Mouse (Mus musculus) heart, embryonic 16.5 days (tissue): ENCODE measurements around the gene Rhbdf2. TPM values are rescaled to one million over a fixed set of nuclear protein-coding genes. Genes with fewer than 3 reads are reported as not detected.
"Not testable (repeated sequence)": the region's sequence is repeated elsewhere in the genome, so short reads cannot be mapped to it uniquely, and the experiment has no call there.

Source experiments
- ATAC-seq: fragments of 200-750 bp; cut with Nextera tagmentation; replicated peaks from 2 replicates; pipeline ENCODE4 v1.8.0; 2017; ENCODE audit warnings: moderate number of reproducible peaks; ENCODE audit not compliant: insufficient read depth, low FRiP score; ENCODE audit errors: extremely low read depth
- H3K27ac ChIP-seq: fragments of 300-500 bp; sonication (generic); 2 replicates; pipeline ENCODE4 v1.5.1; 2014; ENCODE audit warnings: mild to moderate bottlenecking, low read length, control low read depth, moderate library complexity
- H3K27me3 ChIP-seq: fragments of 300-500 bp; sonication (generic); 2 replicates; pipeline ENCODE4 v1.6.1; 2014; ENCODE audit warnings: low read length, mixed read lengths; ENCODE audit not compliant: control insufficient read depth, insufficient read depth
- H3K36me3 ChIP-seq: fragments of 300-500 bp; sonication (generic); 2 replicates; pipeline ENCODE4 v1.6.1; 2014; ENCODE audit not compliant: control insufficient read depth, insufficient read depth
- H3K4me1 ChIP-seq: fragments of 300-500 bp; sonication (generic); 2 replicates; pipeline ENCODE4 v1.6.1; 2014; ENCODE audit warnings: low read length, mixed read lengths; ENCODE audit not compliant: control insufficient read depth, insufficient read depth
- H3K4me2 ChIP-seq: fragments of 300-500 bp; sonication (generic); 2 replicates; pipeline ENCODE4 v1.6.1; 2014; ENCODE audit warnings: low read depth, mild to moderate bottlenecking, control low read depth, low read length
- H3K4me3 ChIP-seq: fragments of 300-500 bp; sonication (generic); 2 replicates; pipeline ENCODE4 v1.5.1; 2014; ENCODE audit warnings: mild to moderate bottlenecking, control low read depth, low read length
- H3K9ac ChIP-seq: fragments of 300-500 bp; sonication (generic); 2 replicates; pipeline ENCODE4 v1.6.1; 2014; ENCODE audit warnings: low read length, control low read depth
- H3K9me3 ChIP-seq: fragments of 300-500 bp; sonication (generic); replicated peaks from 2 replicates; pipeline ENCODE4 v1.6.1; 2016; ENCODE audit warnings: low read length; ENCODE audit not compliant: control insufficient read depth
- WGBS: fragments of 180-500 bp; shearing (Covaris S2); extraction: QIAGEN DNeasy Blood & Tissue Kit; methylation state at CpG from one replicate; pipeline ENCODE4 v1.1.7; 2014; 5-methylcytosine and 5-hydroxymethylcytosine counted together
- polyA plus RNA-seq: library from polyadenylated mRNA; unstranded; fragments of >200 nt; fragmentation: Nextera tagmentation; extraction: Ambion mirVana; gene quantifications from 2 replicates; pipeline ENCODE4 v1.2.1, GENCODE M21; 2015

Gene Rhbdf2
- 9.9 and 10.3 TPM in 2 replicates for polyA plus RNA-seq

- 46% methylated on average over 10 of the region's 10 CpGs for WGBS
- H3K9me3 ChIP-seq: no peaks in the 10 kb centered on the region
- H3K36me3 ChIP-seq: no peaks in the 10 kb centered on the region
- H3K27me3 ChIP-seq: no peaks in the 10 kb centered on the region
- peak within 1 kb of the TSS; percentile 24; the same call in 1 of the 2 replicates for H3K27ac ChIP-seq
- peaks cover 50% of the 10 kb centered on the region for H3K4me1 ChIP-seq
- H3K4me2 ChIP-seq: no peak within 1 kb of the TSS
- H3K9ac ChIP-seq: 0 out of 2 replicates have a peak within 1 kb of the TSS, but pooled peaks have one; percentile 7
- H3K4me3 ChIP-seq: no peak within 1 kb of the TSS
- ATAC-seq: no peak; the same call in 1 of the 2 replicates
These were observed at the start of gene Rhbdf2 for GRCm38 (mm10) chr11:116626299-116627071. Rhbdf2 (minus strand) TSS chr11:116627019.

DNA sequence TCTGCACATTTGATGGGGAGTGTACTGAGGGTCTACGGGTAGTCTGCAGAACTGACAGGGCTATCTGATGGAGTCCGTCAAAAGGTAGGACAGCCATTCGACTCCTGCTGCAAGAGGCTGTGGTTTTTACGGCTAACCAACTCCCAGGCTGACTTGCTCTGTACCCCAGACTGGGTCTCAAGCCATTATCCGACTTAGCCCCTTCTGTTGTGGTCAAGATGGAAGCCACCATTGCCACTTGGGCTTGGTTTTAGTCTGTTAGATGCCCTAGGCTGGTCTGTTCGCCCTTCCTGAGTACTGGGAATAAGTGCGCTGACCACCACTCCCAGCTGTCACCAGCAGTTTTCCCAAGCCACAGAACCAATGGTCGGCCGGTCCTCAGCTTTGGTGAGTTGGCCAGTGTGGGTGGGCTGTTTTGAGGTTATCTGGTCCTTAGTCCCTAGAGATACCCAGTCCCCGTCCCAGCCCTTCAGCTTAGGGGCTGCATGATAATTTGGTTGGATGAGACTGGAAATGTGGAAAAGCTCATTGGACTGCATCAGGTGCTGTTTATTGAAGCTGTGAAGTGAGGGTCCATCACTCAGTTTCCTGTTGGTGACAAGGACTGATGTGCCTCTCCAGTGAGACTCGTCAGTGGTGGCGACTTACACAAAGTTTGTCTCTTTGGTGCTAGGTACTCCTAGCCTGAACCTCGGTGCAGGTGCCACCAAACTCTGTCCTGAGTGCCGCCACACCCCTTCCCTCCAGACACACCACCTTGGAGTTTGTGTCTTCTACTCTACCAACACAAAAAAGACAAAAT lies 49.6 kb upstream of the Rhbdf2 start:
- H3K9me3 ChIP-seq: no peaks in the 10 kb centered on the region
- ATAC-seq: no peak
- peaks cover 44% of the 10 kb centered on the region for H3K36me3 ChIP-seq
- H3K4me3 ChIP-seq: no peak overlapping the region
- H3K27ac ChIP-seq: no peak overlapping the region
- 77% methylated on average over 14 of the region's 14 CpGs for WGBS
- no peaks in the 10 kb centered on the region for H3K27me3 ChIP-seq
- no peak overlapping the region for H3K4me2 ChIP-seq
- H3K4me1 ChIP-seq: peaks cover 19% of the 10 kb centered on the region
- no peak overlapping the region for H3K9ac ChIP-seq

DNA sequence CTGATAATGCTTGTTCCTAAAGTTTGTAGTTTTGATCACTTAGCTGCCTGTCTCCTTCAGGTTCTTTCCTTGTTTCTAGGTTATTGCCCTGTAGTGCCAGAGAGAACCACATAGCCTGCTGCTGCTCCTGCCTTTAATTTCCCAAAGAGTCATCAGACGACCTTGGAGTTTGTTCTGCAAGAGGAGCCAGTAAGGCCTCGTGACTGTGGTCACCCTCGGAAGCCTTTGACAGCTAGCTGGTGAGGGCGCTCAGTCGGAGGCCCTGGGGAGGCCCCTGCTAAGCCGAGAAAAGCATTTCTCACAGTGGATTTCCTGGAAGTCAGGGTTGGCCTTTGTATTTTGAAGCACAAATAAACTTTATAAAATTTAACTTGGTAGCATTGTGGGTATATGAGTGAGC lies 48.6 kb upstream of the Rhbdf2 start:
- not testable (repeated sequence) for H3K27me3 ChIP-seq, H3K9me3 ChIP-seq, ATAC-seq, H3K4me3 ChIP-seq, H3K4me2 ChIP-seq
- WGBS: 36% methylated on average over 6 of the region's 6 CpGs
- Histone ChIP-seq H3K9ac (peak overlapping the region; percentile 18; the same call in 1 of the 2 replicates), H3K36me3 (peaks cover 44% of the 10 kb centered on the region), H3K27ac (peak overlapping the region; percentile 76), H3K4me1 (peaks cover 22% of the 10 kb centered on the region)

GRCm38 (mm10) chr11:116674616-116675379 lies 48.0 kb upstream of the Rhbdf2 start:
- Histone ChIP-seq H3K4me1 (peaks cover 22% of the 10 kb centered on the region), H3K4me3 (no peak overlapping the region), H3K9me3 (no peaks in the 10 kb centered on the region), H3K27me3 (no peaks in the 10 kb centered on the region), H3K27ac (peak overlapping the region; percentile 76), H3K36me3 (peaks cover 44% of the 10 kb centered on the region), H3K9ac (peak overlapping the region; percentile 18; the same call in 1 of the 2 replicates), H3K4me2 (no peak overlapping the region; the same call in 1 of the 2 replicates)
- ATAC-seq: no peak
- 60% methylated on average over 7 of the region's 7 CpGs for WGBS

DNA sequence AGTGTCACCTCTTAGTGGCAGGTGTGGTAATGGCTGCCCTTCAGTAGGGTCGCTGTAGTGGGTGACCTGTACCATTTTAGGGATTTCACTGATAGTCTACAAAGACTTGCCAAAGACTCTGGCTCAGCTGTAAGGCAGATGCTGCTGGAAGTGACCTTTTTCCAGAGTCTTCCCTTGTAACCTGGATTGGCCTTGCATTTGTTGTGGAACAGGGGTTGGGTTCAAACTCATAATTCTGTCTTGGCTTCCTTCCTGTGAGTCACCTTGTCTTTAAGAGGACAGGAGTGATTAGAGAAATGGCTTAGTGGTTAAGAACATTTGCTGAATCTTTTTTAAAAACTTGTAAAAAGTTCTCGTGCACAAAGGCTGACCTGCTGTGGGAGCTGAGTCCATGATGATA lies 46.6 kb upstream of the Rhbdf2 start:
- 77% methylated on average over 2 of the region's 2 CpGs for WGBS
- no peak for ATAC-seq
- no peak overlapping the region for H3K9ac ChIP-seq

GRCm38 (mm10) chr11:116672595-116672994 lies 45.8 kb upstream of the Rhbdf2 start:
- WGBS: 25% methylated on average over 7 of the region's 7 CpGs
- Histone ChIP-seq H3K27ac (no peak overlapping the region), H3K36me3 (peaks cover 40% of the 10 kb centered on the region)

More for the DNA sequence above, 46.6 kb upstream of the Rhbdf2 start:
- no peak overlapping the region for H3K27ac ChIP-seq
- no peaks in the 10 kb centered on the region for H3K27me3 ChIP-seq
- H3K4me3 ChIP-seq: no peak overlapping the region
- H3K4me2 ChIP-seq: no peak overlapping the region
- H3K4me1 ChIP-seq: peaks cover 24% of the 10 kb centered on the region
- H3K9me3 ChIP-seq: no peaks in the 10 kb centered on the region
- peaks cover 42% of the 10 kb centered on the region for H3K36me3 ChIP-seq

GRCm38 (mm10) chr11:116671845-116672434 lies 45.1 kb upstream of the Rhbdf2 start:
- H3K4me2 ChIP-seq: peak overlapping the region; percentile 92
- peak overlapping the region; percentile 95 for H3K9ac ChIP-seq
- no peaks in the 10 kb centered on the region for H3K27me3 ChIP-seq
- H3K36me3 ChIP-seq: peaks cover 34% of the 10 kb centered on the region
- under 1% methylated on average over 24 of the region's 24 CpGs for WGBS
- 0 out of 2 replicates have a peak, but pooled peaks have one; percentile 2 for ATAC-seq
- peak overlapping the region; percentile 75 for H3K27ac ChIP-seq
- H3K9me3 ChIP-seq: no peaks in the 10 kb centered on the region
- peaks cover 24% of the 10 kb centered on the region for H3K4me1 ChIP-seq
- peak overlapping the region; percentile 95 for H3K4me3 ChIP-seq

More at GRCm38 (mm10) chr11:116672595-116672994, 45.8 kb upstream of the Rhbdf2 start:
- Histone ChIP-seq H3K9ac (peak overlapping the region; percentile 95), H3K4me1 (peaks cover 24% of the 10 kb centered on the region), H3K4me3 (peak overlapping the region; percentile 95), H3K9me3 (no peaks in the 10 kb centered on the region), H3K27me3 (no peaks in the 10 kb centered on the region), H3K4me2 (peak overlapping the region; percentile 92)
- ATAC-seq: no peak

- Histone ChIP-seq H3K27me3 (no peaks in the 10 kb centered on the region), H3K36me3 (peaks cover 27% of the 10 kb centered on the region), H3K4me3 (peak overlapping the region; percentile 95), H3K9ac (peak overlapping the region; percentile 95), H3K4me1 (peaks cover 24% of the 10 kb centered on the region), H3K4me2 (peak overlapping the region; percentile 92), H3K27ac (peak overlapping the region; percentile 75), H3K9me3 (no peaks in the 10 kb centered on the region)
- under 1% methylated on average over 45 of the region's 45 CpGs for WGBS
- peak; percentile 87 for ATAC-seq
These were observed 44.5 kb upstream of the Rhbdf2 start for GRCm38 (mm10) chr11:116671112-116671844.
